Mouse (Mus musculus) CH12.LX (cell line): ENCODE measurements around the gene Olfr645. TPM values are rescaled to one million over a fixed set of nuclear protein-coding genes. Genes with fewer than 3 reads are reported as not detected.

ENCODE experiments used
- DNase-seq: peaks from one replicate; pipeline ENCODE4 v3.0.0-alpha.2; 2013; ENCODE audit errors: extremely low read depth
- H3K27ac ChIP-seq: 2 replicates; pipeline ENCODE4 v1.5.1; 2012; ENCODE audit warnings: low read depth, mild to moderate bottlenecking, control low read depth, moderate library complexity; ENCODE audit not compliant: insufficient read depth
- H3K27me3 ChIP-seq: replicated peaks from 2 replicates; pipeline ENCODE3; 2012; ENCODE audit warnings: inconsistent platforms
- H3K36me3 ChIP-seq, 2 experiments: replicated peaks in 1 of 2; 2 replicates each; pipeline versions ENCODE3 to v1.6.1; 2012; ENCODE audit warnings: inconsistent platforms in 1 of 2, low read length in 1 of 2, mild to moderate bottlenecking in 1 of 2, mixed read lengths in 1 of 2, moderate library complexity in 1 of 2; ENCODE audit not compliant: control insufficient read depth in 1 of 2, insufficient read depth in 1 of 2
- H3K4me1 ChIP-seq, 2 experiments: 2 replicates each; pipeline ENCODE4 v1.6.1; 2012; ENCODE audit warnings: inconsistent platforms in 1 of 2, moderate library complexity in 1 of 2; ENCODE audit not compliant: insufficient read depth in 2 of 2, control insufficient read depth in 1 of 2
- H3K4me2 ChIP-seq: 2 replicates; pipeline ENCODE4 v1.6.1; 2012; ENCODE audit warnings: low read depth, mild to moderate bottlenecking, control low read depth; ENCODE audit not compliant: poor library complexity, insufficient read depth, severe bottlenecking
- H3K4me3 ChIP-seq, 3 experiments: fragments of 150-350 bp in 1 of 3; sonication (generic) in 1 of 3; replicated peaks in 1 of 3; 2 replicates each; pipeline versions ENCODE3 to v1.5.1; 2011 to 2012; ENCODE audit warnings: low read depth in 2 of 3, low read length in 2 of 3, mild to moderate bottlenecking in 2 of 3, moderate library complexity in 2 of 3, control low read depth in 1 of 3, improper control_type of control experiment in 1 of 3, inconsistent platforms in 1 of 3, mixed read lengths in 1 of 3; ENCODE audit not compliant: poor library complexity in 1 of 3
- H3K79me2 ChIP-seq: replicated peaks from 2 replicates; pipeline ENCODE4 v1.6.1; 2012; ENCODE audit warnings: mild to moderate bottlenecking, moderate library complexity; ENCODE audit not compliant: control insufficient read depth, poor library complexity, insufficient read depth, severe bottlenecking; ENCODE audit errors: extremely low read depth
- H3K9ac ChIP-seq: 2 replicates; pipeline ENCODE4 v1.6.1; 2012; ENCODE audit warnings: low read depth, mild to moderate bottlenecking, control low read depth, moderate library complexity; ENCODE audit not compliant: insufficient read depth
- H3K9me3 ChIP-seq: replicated peaks from 2 replicates; pipeline ENCODE3; 2012; ENCODE audit warnings: low read length, inconsistent platforms, mixed read lengths
- CHD1 ChIP-seq: IDR thresholded peaks from 2 replicates; pipeline ENCODE4 v1.6.1; 2012; ENCODE audit warnings: low read depth, low read length, improper control_type of control experiment, inconsistent platforms
- CHD2 ChIP-seq: IDR thresholded peaks from 2 replicates; pipeline ENCODE4 v1.6.1; 2011; ENCODE audit warnings: low read length, improper control_type of control experiment
- ELF1 ChIP-seq: IDR thresholded peaks from 2 replicates; pipeline ENCODE4 v1.6.1; 2014; ENCODE audit warnings: low read depth, mild to moderate bottlenecking, inconsistent platforms, low read length, improper control_type of control experiment
- EP300 ChIP-seq: IDR thresholded peaks from 2 replicates; pipeline ENCODE4 v1.6.1; 2011; ENCODE audit warnings: low read length, improper control_type of control experiment
- ETS1 ChIP-seq: conservative IDR thresholded peaks from 2 replicates; pipeline ENCODE4 v1.6.1; 2012; ENCODE audit warnings: low read depth, mild to moderate bottlenecking, inconsistent platforms, low read length, improper control_type of control experiment, moderate library complexity
- HCFC1 ChIP-seq: IDR thresholded peaks from 2 replicates; pipeline ENCODE4 v1.6.1; 2012; ENCODE audit warnings: low read depth, mild to moderate bottlenecking, inconsistent platforms, low read length, improper control_type of control experiment
- MAX ChIP-seq: IDR thresholded peaks from 2 replicates; pipeline ENCODE4 v1.6.1; 2011; ENCODE audit warnings: low read length, improper control_type of control experiment
- MAZ ChIP-seq: IDR thresholded peaks from 2 replicates; pipeline ENCODE4 v1.6.1; 2012; ENCODE audit warnings: low read depth, mild to moderate bottlenecking, inconsistent platforms, low read length, improper control_type of control experiment, moderate library complexity
- MXI1 ChIP-seq: IDR thresholded peaks from 2 replicates; pipeline ENCODE4 v1.6.1; 2011; ENCODE audit warnings: mild to moderate bottlenecking, low read depth, low read length, improper control_type of control experiment
- MYC ChIP-seq: IDR thresholded peaks from 2 replicates; pipeline ENCODE4 v1.6.1; 2011; ENCODE audit warnings: low read depth, mild to moderate bottlenecking, improper control_type of control experiment, low read length
- RAD21 ChIP-seq: IDR thresholded peaks from 2 replicates; pipeline ENCODE4 v1.6.1; 2011; ENCODE audit warnings: low read depth, mild to moderate bottlenecking, low read length, improper control_type of control experiment, moderate library complexity
- RCOR1 ChIP-seq: conservative IDR thresholded peaks from 2 replicates; pipeline ENCODE4 v1.6.1; 2012; ENCODE audit warnings: low read depth, mild to moderate bottlenecking, inconsistent platforms, low read length, improper control_type of control experiment
- SIN3A ChIP-seq: IDR thresholded peaks from 2 replicates; pipeline ENCODE4 v1.6.1; 2012; ENCODE audit warnings: low read length, improper control_type of control experiment, inconsistent platforms
- TCF12 ChIP-seq: IDR thresholded peaks from 2 replicates; pipeline ENCODE4 v1.6.1; 2014; ENCODE audit warnings: low read depth, mild to moderate bottlenecking, inconsistent platforms, low read length, improper control_type of control experiment
- UBTF ChIP-seq: IDR thresholded peaks from 2 replicates; pipeline ENCODE4 v1.6.1; 2012; ENCODE audit warnings: low read depth, mild to moderate bottlenecking, inconsistent platforms, low read length, improper control_type of control experiment, moderate library complexity
- USF2 ChIP-seq: conservative IDR thresholded peaks from 2 replicates; pipeline ENCODE4 v1.6.1; 2011; ENCODE audit warnings: low read depth, low read length, improper control_type of control experiment
- ZC3H11A ChIP-seq: IDR thresholded peaks from 2 replicates; pipeline ENCODE4 v1.6.1; 2012; ENCODE audit warnings: low read depth, mild to moderate bottlenecking, inconsistent platforms, low read length, improper control_type of control experiment
- ZKSCAN1 ChIP-seq: IDR thresholded peaks from 2 replicates; pipeline ENCODE4 v1.6.1; 2012; ENCODE audit warnings: low read depth, inconsistent platforms, low read length, improper control_type of control experiment, borderline replicate concordance
- dilution Hi-C: fragments of 300-500 bp; cut with MboI; formaldehyde crosslinking; loops from 2 replicates; pipeline ENCODE4 v1.14.3; 2020; ENCODE audit warnings: low sequenced_read_pairs; ENCODE audit not compliant: extremely low pct_unique_long_range_greater_than_20kb, extremely low pct_ligation_motif_present
- in situ Hi-C: fragments of 300-500 bp; cut with MboI; formaldehyde crosslinking; loops from 3 replicates; pipeline ENCODE4 v1.14.3; 2019; ENCODE audit warnings: low sequenced_read_pairs, low pct_ligation_motif_present, low pct_unique_long_range_greater_than_20kb, mixed read lengths
- polyA plus RNA-seq: library from polyadenylated mRNA; unstranded; fragments of >175 nt; gene quantifications from 2 replicates; pipeline ENCODE4 v1.2.1, GENCODE M21; 2012; ENCODE audit warnings: low read depth; ENCODE audit not compliant: insufficient read length
- total RNA-seq, 2 experiments: library from RNA; depleted of rRNA; stranded (reverse); fragments of 300-350 nt in 1 of 2; fragments of >200 nt in 1 of 2; gene quantifications; 2 replicates each; pipeline ENCODE4 v1.2.3; 2012 to 2014

Gene Olfr645
- total and polyA plus RNA-seq, 3 experiments = not detected

GRCm38 (mm10) chr7:104061345-104061744 is 23.9 kb downstream of the Olfr645 start, which contains the start of gene 4930516K23Rik (continued):
- TF ChIP-seq RCOR1 = no peak

- Histone ChIP-seq H3K9ac (no peak overlapping the region), H3K36me3 (no peaks in the 10 kb centered on the region), H3K79me2 (no peaks in the 10 kb centered on the region), H3K9me3 (no peaks in the 10 kb centered on the region), H3K4me1 (no peaks in the 10 kb centered on the region), H3K4me2 (no peak overlapping the region), H3K27ac (no peak overlapping the region), H3K27me3 (no peaks in the 10 kb centered on the region), H3K4me3 (no peak overlapping the region)
- no peak for TF ChIP-seq RCOR1
- TF ChIP-seq MAZ = no peak
- no peak for TF ChIP-seq RAD21
- TF ChIP-seq USF2 = no peak
- no peak for TF ChIP-seq MXI1
- no peak for TF ChIP-seq UBTF
- no peak for TF ChIP-seq ELF1
- TF ChIP-seq CHD1 = no peak
- TF ChIP-seq HCFC1 = no peak
- TF ChIP-seq ETS1 = no peak
- TF ChIP-seq CHD2 = no peak
- TF ChIP-seq MYC = no peak
- TF ChIP-seq ZKSCAN1 = no peak
- TF ChIP-seq ZC3H11A = no peak
- dilution Hi-C loops = no loop called here
- in situ Hi-C loops = no loop called here
- DNase-seq = no peak
Measured at GRCm38 (mm10) chr7:104059215-104059614, 26.1 kb downstream of the Olfr645 start.

- no peaks in the 10 kb centered on the region for H3K9me3 ChIP-seq
- H3K79me2 ChIP-seq = no peaks in the 10 kb centered on the region
- no peaks in the 10 kb centered on the region for H3K27me3 ChIP-seq
- no peak within 1 kb of the TSS for H3K4me3 ChIP-seq
- dilution Hi-C loops (no loop called here), in situ Hi-C loops (no loop called here)
- no peak within 1 kb of the TSS for H3K4me2 ChIP-seq
- no peaks in the 10 kb centered on the region for H3K4me1 ChIP-seq
- TF ChIP-seq USF2 (no peak), EP300 (no peak), CHD2 (no peak), MAX (no peak), TCF12 (no peak), SIN3A (no peak)
- TF ChIP-seq, all 38 proteins: peak for 0
- Histone ChIP-seq H3K27ac (no peak within 1 kb of the TSS), H3K9ac (no peak within 1 kb of the TSS), H3K36me3 (no peaks in the 10 kb centered on the region)
- DNase-seq = no peak
Measured at GRCm38 (mm10) chr7:104052566-104052965, 32.7 kb downstream of the Olfr645 start, which contains the start of gene Olfr642. Gene Olfr642, minus strand, starts transcription at chr7:104052666.
